Mouse (Mus musculus) midbrain, embryonic 16.5 days (tissue): ENCODE measurements around the gene Rbm3. TPM values are rescaled to one million over a fixed set of nuclear protein-coding genes. Genes with fewer than 3 reads are reported as not detected.

Source experiments
- polyA plus RNA-seq: library from polyadenylated mRNA; unstranded; fragments of >200 nt; fragmentation: Nextera tagmentation; extraction: Ambion mirVana; gene quantifications from 2 replicates; pipeline ENCODE4 v1.2.1, GENCODE M21; 2015

Rbm3 gene
- polyA plus RNA-seq, 1 experiment from 2014 or later: 306 TPM

Other genes starting within 250 kb of the Rbm3 start
- gene Pqbp1, start 246.6 kb downstream of the Rbm3 start, polyA plus RNA-seq: 228 and 250 TPM in 2 replicates
- 166 and 167 TPM in 2 replicates for gene Timm17b, start 246.5 kb downstream of the Rbm3 start, polyA plus RNA-seq
- not detected in 2 replicates for gene Gm10491, start 238.0 kb downstream of the Rbm3 start, polyA plus RNA-seq
- not detected in 2 replicates for gene Gm10490, start 236.3 kb downstream of the Rbm3 start, polyA plus RNA-seq
- gene Pcsk1n, start 226.1 kb downstream of the Rbm3 start, polyA plus RNA-seq: 288 and 302 TPM in 2 replicates
- gene Eras, start 217.3 kb downstream of the Rbm3 start, polyA plus RNA-seq: not detected in 2 replicates
- gene Hdac6, start 198.0 kb downstream of the Rbm3 start, polyA plus RNA-seq: 75.6 and 77.9 TPM in 2 replicates
- 0.18 and 0.19 TPM in 2 replicates for gene Gata1, start 167.8 kb downstream of the Rbm3 start, polyA plus RNA-seq
- 0.56 and 0.58 TPM in 2 replicates for gene Glod5, start 127.4 kb downstream of the Rbm3 start, polyA plus RNA-seq
- gene Suv39h1, start 71.1 kb downstream of the Rbm3 start, polyA plus RNA-seq: 39.1 and 44.6 TPM in 2 replicates
- 0.12 and 0.19 TPM in 2 replicates for gene Was, start 55.4 kb downstream of the Rbm3 start, polyA plus RNA-seq
- gene Wdr13, start 13.0 kb downstream of the Rbm3 start, polyA plus RNA-seq: 70.5 and 72.8 TPM in 2 replicates
- 24.4 and 24.8 TPM in 2 replicates for gene Tbc1d25, start 30.3 kb upstream of the Rbm3 start, polyA plus RNA-seq
- 31.7 and 35.1 TPM in 2 replicates for gene Ebp, start 47.6 kb upstream of the Rbm3 start, polyA plus RNA-seq
- gene Porcn, start 60.6 kb upstream of the Rbm3 start, polyA plus RNA-seq: 45.5 and 47.1 TPM in 2 replicates
- gene Ftsj1, start 106.5 kb upstream of the Rbm3 start, polyA plus RNA-seq: 46.6 and 48.9 TPM in 2 replicates
- 37.7 and 41.5 TPM in 2 replicates for gene Slc38a5, start 125.3 kb upstream of the Rbm3 start, polyA plus RNA-seq
- not detected in 2 replicates for gene Ssxb10, start 181.5 kb upstream of the Rbm3 start, polyA plus RNA-seq
- gene Ssxb9, start 221.1 kb upstream of the Rbm3 start, polyA plus RNA-seq: not detected in 2 replicates